Mouse (Mus musculus) lung, postnatal 36 days (tissue): ENCODE measurements around the gene Klhl30.

ENCODE experiments used
- DNase-seq: peaks from one replicate; pipeline ENCODE4 v3.0.0; 2022; ENCODE audit warnings: mixed read lengths

The Klhl30 gene

GRCm38 (mm10) chr1:91350841-91351240 lies at the start of gene Klhl30:
Klhl30 (plus strand) TSS chr1:91351016.
- DNase-seq: no peak

GRCm38 (mm10) chr1:91301206-91301920 lies 49.5 kb upstream of the Klhl30 start:
- DNase-seq: peak; percentile 31

GRCm38 (mm10) chr1:91302021-91302420 lies 48.8 kb upstream of the Klhl30 start:
- peak; percentile 49 for DNase-seq

- no peak for DNase-seq
Observed at GRCm38 (mm10) chr1:91304621-91305020, 46.2 kb upstream of the Klhl30 start.

GRCm38 (mm10) chr1:91309366-91310085 lies 41.3 kb upstream of the Klhl30 start:
- DNase-seq: no peak

GRCm38 (mm10) chr1:91312273-91312672 lies 38.5 kb upstream of the Klhl30 start:
- DNase-seq: peak; percentile 40

GRCm38 (mm10) chr1:91313251-91313650 lies 37.6 kb upstream of the Klhl30 start:
- no peak for DNase-seq

- no peak for DNase-seq
Observed at GRCm38 (mm10) chr1:91317656-91318055, 33.2 kb upstream of the Klhl30 start.

- DNase-seq: no peak
Observed at GRCm38 (mm10) chr1:91321760-91322438, 28.9 kb upstream of the Klhl30 start, which contains the start of gene Espnl. Espnl (plus strand) TSS chr1:91322075.

GRCm38 (mm10) chr1:91324646-91325045 lies 26.2 kb upstream of the Klhl30 start:
- DNase-seq: no peak

GRCm38 (mm10) chr1:91325488-91326042 lies 25.3 kb upstream of the Klhl30 start:
- DNase-seq: no peak

GRCm38 (mm10) chr1:91332102-91332501 lies 18.7 kb upstream of the Klhl30 start:
- DNase-seq: no peak

GRCm38 (mm10) chr1:91333582-91333981 lies 17.2 kb upstream of the Klhl30 start:
- no peak for DNase-seq

GRCm38 (mm10) chr1:91337355-91337754 lies 13.5 kb upstream of the Klhl30 start:
- no peak for DNase-seq

GRCm38 (mm10) chr1:91344001-91344400 lies 6.8 kb upstream of the Klhl30 start:
- no peak for DNase-seq

GRCm38 (mm10) chr1:91344921-91345685 lies 5.7 kb upstream of the Klhl30 start:
- DNase-seq: no peak

- peak; percentile 76 for DNase-seq
Observed at GRCm38 (mm10) chr1:91346892-91347291, 3.9 kb upstream of the Klhl30 start.

- DNase-seq: no peak
Observed at GRCm38 (mm10) chr1:91351249-91351648, 433 bp downstream of the Klhl30 start.

- DNase-seq: no peak
Observed at GRCm38 (mm10) chr1:91352277-91352676, 1.5 kb downstream of the Klhl30 start.

- DNase-seq: no peak
Observed at GRCm38 (mm10) chr1:91356105-91356504, 5.3 kb downstream of the Klhl30 start.

- DNase-seq: no peak
Observed at GRCm38 (mm10) chr1:91362113-91362512, 11.3 kb downstream of the Klhl30 start.

GRCm38 (mm10) chr1:91364822-91365644 lies 14.2 kb downstream of the Klhl30 start:
- no peak for DNase-seq
